Mouse (Mus musculus): Measurements from ENCODE around the gene Lexm.

DNA sequence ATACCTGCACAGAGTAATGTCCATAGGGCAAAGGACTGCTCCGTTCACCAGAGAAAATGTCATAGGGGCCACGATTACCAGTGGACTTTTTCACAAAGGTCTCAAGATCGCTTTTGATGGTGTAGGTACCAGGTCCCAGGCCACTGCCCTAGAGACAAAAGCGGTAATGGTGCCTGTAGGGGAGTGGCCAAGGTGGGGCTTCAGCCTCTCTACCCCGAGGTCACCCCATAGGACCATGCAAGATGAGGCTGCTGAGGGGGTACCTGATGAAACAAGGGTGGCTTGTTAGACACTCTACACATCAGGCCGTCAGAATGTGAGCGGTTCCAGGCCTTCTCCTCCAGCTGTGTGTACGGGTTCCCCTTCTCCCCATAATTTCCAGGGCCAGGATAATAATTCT is 3.9 kb downstream of the Lexm start:
- TF ChIP-seq CTCF (IDR thresholded peaks at IDR 0.05): no peak
- TF ChIP-seq EP300 (IDR thresholded peaks at IDR 0.05; ENCODE audit: insufficient read depth, low read depth, low read length): no peak
